Mouse (Mus musculus): Measurements from ENCODE around the gene Olfr1048. TPM values are rescaled to one million over a fixed set of nuclear protein-coding genes. Genes with fewer than 3 reads are reported as not detected.
"Not testable (repeated sequence)": the region's sequence is repeated elsewhere in the genome, so short reads cannot be mapped to it uniquely, and the experiment has no call there.

The Olfr1048 gene
- not detected in 2 replicates for polyA plus RNA-seq (2015; fragmentation: Nextera tagmentation; extraction: Ambion mirVana)

DNA sequence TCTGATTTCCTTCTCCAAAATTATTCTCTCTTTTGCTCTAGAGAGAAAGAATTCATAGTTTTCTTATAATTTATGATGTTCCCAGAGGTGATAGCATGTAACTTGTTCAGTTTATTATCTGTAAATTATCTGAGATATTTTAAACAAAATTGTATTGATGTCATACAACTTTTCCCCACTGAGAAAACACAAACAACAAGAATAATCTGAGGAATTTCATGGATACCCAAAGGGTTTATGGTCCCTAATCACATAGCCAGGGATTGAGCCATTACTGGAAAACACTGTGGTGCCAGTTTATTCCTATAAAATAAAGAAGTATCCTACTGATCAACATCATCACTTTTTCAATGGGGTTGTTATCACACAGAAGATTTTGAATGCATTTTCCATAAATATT lies at the start of gene Olfr1048:
TSS of gene Olfr1048 (minus strand) at position 101 of the 400 bp plus-strand sequence.
- H3K9me3 ChIP-seq (replicated peaks; ENCODE audit: low read length), result no peaks in the 10 kb centered on the region; the same call in 1 of the 2 replicates
- H3K4me1 ChIP-seq (replicated peaks; ENCODE audit: insufficient read depth, low read length), result no peaks in the 10 kb centered on the region
- DNase-seq (ENCODE audit: low spot score), result no peak
- no peak within 1 kb of the TSS for H3K27ac ChIP-seq
- no peak within 1 kb of the TSS for H3K4me3 ChIP-seq (replicated peaks; ENCODE audit: low read depth, low read length)
- no peak for TF ChIP-seq CTCF (IDR thresholded peaks at IDR 0.05; ENCODE audit: low read depth)
- no peaks in the 10 kb centered on the region for H3K27me3 ChIP-seq (ENCODE audit: insufficient read depth, low read length)
- no peak within 1 kb of the TSS for H3K9ac ChIP-seq (ENCODE audit: low read depth, low read length)
- H3K4me2 ChIP-seq (ENCODE audit: low read length), result no peak within 1 kb of the TSS
- ATAC-seq (replicated peaks; ENCODE audit: low FRiP score, low read depth), result no peak
- no peaks in the 10 kb centered on the region for H3K36me3 ChIP-seq (ENCODE audit: insufficient read depth, low read length)

DNA sequence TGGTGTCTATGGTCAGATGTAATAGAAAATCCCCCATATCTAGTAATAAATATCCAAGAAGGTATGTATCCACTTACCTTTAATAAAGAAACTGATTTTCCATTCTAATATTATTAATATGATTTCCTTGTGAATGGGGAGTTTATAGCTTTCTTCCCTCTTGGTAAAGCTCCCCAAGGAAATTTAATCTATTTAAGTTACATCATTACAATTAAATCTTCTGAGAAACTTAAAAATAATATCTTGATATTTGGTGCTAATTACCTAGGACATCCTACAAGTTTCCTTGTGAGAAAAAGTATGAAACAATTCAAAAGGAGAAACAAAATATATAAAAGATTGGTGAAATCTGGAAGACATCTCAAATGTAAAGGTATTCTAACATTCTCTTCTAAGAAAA lies 38.9 kb upstream of the Olfr1048 start, which contains the start of gene Olfr1051:
TSS of gene Olfr1051 (minus strand) at position 101 of the 400 bp plus-strand sequence.
- ATAC-seq (replicated peaks; ENCODE audit: low FRiP score, low read depth); H3K4me1 ChIP-seq (replicated peaks; ENCODE audit: insufficient read depth, low read length); H3K36me3 ChIP-seq (ENCODE audit: insufficient read depth, low read length); DNase-seq (ENCODE audit: low spot score); H3K27me3 ChIP-seq (ENCODE audit: insufficient read depth, low read length); H3K4me3 ChIP-seq (replicated peaks; ENCODE audit: low read depth, low read length); H3K9me3 ChIP-seq (replicated peaks; ENCODE audit: low read length); H3K27ac ChIP-seq; H3K9ac ChIP-seq (ENCODE audit: low read depth, low read length); H3K4me2 ChIP-seq (ENCODE audit: low read length): not testable (repeated sequence)

DNA sequence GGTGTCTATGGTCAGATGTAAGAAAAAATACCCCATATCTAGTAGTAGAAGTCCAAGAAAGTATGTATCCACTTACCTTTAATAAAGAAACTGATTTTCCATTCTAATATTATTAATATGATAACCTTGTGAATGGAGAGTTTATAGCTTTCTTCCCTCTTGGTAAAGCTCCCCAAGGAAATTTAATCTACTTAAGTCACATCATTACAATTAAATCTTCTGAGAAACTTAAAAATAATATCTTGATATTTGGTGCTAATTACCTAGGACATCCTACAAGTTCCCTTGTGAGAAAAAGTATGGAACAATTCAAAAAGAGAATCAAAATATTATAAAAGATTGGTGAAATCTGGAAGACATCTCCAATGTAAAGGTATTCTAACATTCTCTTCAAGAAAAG lies 18.1 kb upstream of the Olfr1048 start, which contains the start of gene Olfr1049:
TSS of gene Olfr1049 (minus strand) at position 101 of the 400 bp plus-strand sequence.
- not testable (repeated sequence) for H3K4me2 ChIP-seq (ENCODE audit: low read length); H3K9me3 ChIP-seq (replicated peaks; ENCODE audit: low read length); H3K4me1 ChIP-seq (replicated peaks; ENCODE audit: insufficient read depth, low read length); H3K9ac ChIP-seq (ENCODE audit: low read depth, low read length); ATAC-seq (replicated peaks; ENCODE audit: low FRiP score, low read depth); H3K27ac ChIP-seq; DNase-seq (ENCODE audit: low spot score); H3K27me3 ChIP-seq (ENCODE audit: insufficient read depth, low read length); H3K4me3 ChIP-seq (replicated peaks; ENCODE audit: low read depth, low read length); H3K36me3 ChIP-seq (ENCODE audit: insufficient read depth, low read length)

DNA sequence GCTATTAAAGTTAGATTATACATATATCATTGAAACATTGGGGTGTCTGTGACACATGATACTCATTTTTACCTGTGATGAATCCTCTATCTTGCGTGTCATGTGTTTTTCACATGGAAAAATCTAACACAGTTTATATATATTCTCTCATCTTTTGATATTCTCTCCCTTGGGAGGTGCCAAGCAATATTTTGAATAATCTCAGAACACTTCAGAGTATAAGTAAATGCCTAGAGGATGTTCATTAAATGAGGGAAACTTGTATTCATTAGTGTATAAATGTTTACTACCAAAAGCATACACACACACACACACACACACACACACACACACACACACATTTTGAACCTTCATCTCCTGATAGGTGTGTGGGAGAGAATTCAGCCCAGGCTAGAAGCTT lies 8.8 kb downstream of the Olfr1048 start, which contains the start of gene Olfr1047:
TSS of gene Olfr1047 (minus strand) at position 101 of the 400 bp plus-strand sequence.
- ATAC-seq (replicated peaks; ENCODE audit: low FRiP score, low read depth), result no peak
- 88% methylated on average over 1 of the region's 1 CpGs for WGBS
- no peak for DNase-seq (ENCODE audit: low spot score)
- no peak within 1 kb of the TSS for H3K4me3 ChIP-seq (replicated peaks; ENCODE audit: low read depth, low read length)
- H3K36me3 ChIP-seq (ENCODE audit: insufficient read depth, low read length), result no peaks in the 10 kb centered on the region
- no peak within 1 kb of the TSS for H3K4me2 ChIP-seq (ENCODE audit: low read length)
- no peaks in the 10 kb centered on the region for H3K27me3 ChIP-seq (ENCODE audit: insufficient read depth, low read length)
- no peak for TF ChIP-seq CTCF (IDR thresholded peaks at IDR 0.05; ENCODE audit: low read depth)
- no peaks in the 10 kb centered on the region for H3K4me1 ChIP-seq (replicated peaks; ENCODE audit: insufficient read depth, low read length)
- no peaks in the 10 kb centered on the region for H3K9me3 ChIP-seq (replicated peaks; ENCODE audit: low read length)
- no peak within 1 kb of the TSS for H3K9ac ChIP-seq (ENCODE audit: low read depth, low read length)
- no peak within 1 kb of the TSS for H3K27ac ChIP-seq

DNA sequence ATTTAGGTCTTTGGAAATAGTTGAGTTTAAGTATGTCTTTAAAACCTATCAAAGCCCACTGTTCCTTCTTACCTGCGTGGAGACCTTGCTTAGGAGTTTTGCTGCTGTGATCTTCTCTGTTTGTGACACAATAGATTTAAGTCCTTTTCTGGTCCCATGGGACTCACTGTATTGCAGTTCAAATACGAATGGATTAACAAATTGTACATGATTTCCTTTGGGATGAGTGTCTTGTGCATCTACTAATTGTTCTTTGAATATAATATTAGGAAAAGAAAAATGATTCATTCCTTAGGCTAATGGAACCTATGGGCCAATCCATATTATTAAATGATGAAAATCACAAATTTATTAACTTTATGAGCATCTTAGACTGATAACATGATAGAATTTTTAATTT lies 20.9 kb downstream of the Olfr1048 start, which contains the start of gene Olfr1046:
TSS of gene Olfr1046 (minus strand) at position 101 of the 400 bp plus-strand sequence.
- no peaks in the 10 kb centered on the region for H3K36me3 ChIP-seq (ENCODE audit: insufficient read depth, low read length)
- no peak within 1 kb of the TSS for H3K27ac ChIP-seq
- no peaks in the 10 kb centered on the region for H3K9me3 ChIP-seq (replicated peaks; ENCODE audit: low read length)
- no peaks in the 10 kb centered on the region for H3K27me3 ChIP-seq (ENCODE audit: insufficient read depth, low read length)
- no peaks in the 10 kb centered on the region for H3K4me1 ChIP-seq (replicated peaks; ENCODE audit: insufficient read depth, low read length)
- H3K4me2 ChIP-seq (ENCODE audit: low read length), result no peak within 1 kb of the TSS
- DNase-seq (ENCODE audit: low spot score) (no peak), ATAC-seq (replicated peaks; ENCODE audit: low FRiP score, low read depth) (no peak)
- TF ChIP-seq CTCF (IDR thresholded peaks at IDR 0.05; ENCODE audit: low read depth), result no peak
- H3K9ac ChIP-seq (ENCODE audit: low read depth, low read length), result no peak within 1 kb of the TSS
- H3K4me3 ChIP-seq (replicated peaks; ENCODE audit: low read depth, low read length), result no peak within 1 kb of the TSS
- 74% methylated on average over 2 of the region's 2 CpGs for WGBS

DNA sequence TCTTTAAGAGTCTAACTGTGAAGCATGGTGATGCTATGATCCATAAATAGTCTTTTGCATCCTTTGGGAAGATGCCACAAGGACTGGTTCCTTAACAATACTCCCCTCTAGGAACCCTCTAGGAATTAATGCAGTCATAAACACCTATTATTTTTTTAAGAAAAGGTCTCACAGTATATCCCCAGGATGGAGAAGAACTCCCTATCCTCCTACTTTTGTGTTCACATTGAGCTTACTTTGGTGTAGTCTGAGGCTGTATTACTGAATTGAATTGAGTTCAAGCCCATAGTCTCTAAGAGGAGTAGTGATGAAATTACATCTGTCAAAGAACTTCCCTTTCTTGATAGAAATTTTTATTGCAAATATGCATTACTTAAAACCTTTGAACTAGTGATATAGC lies 37.2 kb downstream of the Olfr1048 start, which contains the start of gene Olfr1045:
TSS of gene Olfr1045 (minus strand) at position 101 of the 400 bp plus-strand sequence.
- ATAC-seq (replicated peaks; ENCODE audit: low FRiP score, low read depth), result no peak
- Histone ChIP-seq H3K4me1 (replicated peaks; ENCODE audit: insufficient read depth, low read length) (no peaks in the 10 kb centered on the region), H3K27ac (no peak within 1 kb of the TSS), H3K36me3 (ENCODE audit: insufficient read depth, low read length) (no peaks in the 10 kb centered on the region), H3K27me3 (ENCODE audit: insufficient read depth, low read length) (no peaks in the 10 kb centered on the region), H3K4me3 (replicated peaks; ENCODE audit: low read depth, low read length) (no peak within 1 kb of the TSS), H3K4me2 (ENCODE audit: low read length) (no peak within 1 kb of the TSS), H3K9me3 (replicated peaks; ENCODE audit: low read length) (no peaks in the 10 kb centered on the region), H3K9ac (ENCODE audit: low read depth, low read length) (no peak within 1 kb of the TSS)
- no peak for TF ChIP-seq CTCF (IDR thresholded peaks at IDR 0.05; ENCODE audit: low read depth)
- DNase-seq (ENCODE audit: low spot score), result no peak

DNA sequence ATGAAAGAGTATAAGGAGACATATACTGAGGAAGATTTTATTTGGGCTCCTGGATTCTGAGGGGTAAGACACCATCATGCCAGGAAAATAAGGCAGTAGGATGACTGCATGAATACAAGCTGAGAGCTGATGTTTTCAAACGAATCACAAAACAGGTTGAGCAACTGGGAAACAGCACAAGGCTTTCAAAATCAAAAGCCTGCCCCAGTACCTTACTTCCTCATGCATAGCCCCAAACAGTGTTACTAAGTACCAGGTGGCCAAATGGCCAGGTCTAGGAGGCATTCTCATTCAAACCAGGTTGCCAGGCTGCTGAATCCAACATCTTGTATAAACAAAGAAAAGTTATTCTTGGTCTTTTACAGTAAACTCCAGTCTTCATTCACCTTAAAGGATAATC lies 44.2 kb downstream of the Olfr1048 start:
- 48% methylated on average over 1 of the region's 1 CpGs for WGBS
- no peak overlapping the region for H3K4me2 ChIP-seq (ENCODE audit: low read length)
- H3K4me1 ChIP-seq (replicated peaks; ENCODE audit: insufficient read depth, low read length), result no peaks in the 10 kb centered on the region
- H3K9me3 ChIP-seq (replicated peaks; ENCODE audit: low read length), result no peaks in the 10 kb centered on the region
- H3K36me3 ChIP-seq (ENCODE audit: insufficient read depth, low read length), result no peaks in the 10 kb centered on the region
- H3K4me3 ChIP-seq (replicated peaks; ENCODE audit: low read depth, low read length), result no peak overlapping the region
- H3K27me3 ChIP-seq (ENCODE audit: insufficient read depth, low read length), result no peaks in the 10 kb centered on the region
- H3K9ac ChIP-seq (ENCODE audit: low read depth, low read length), result no peak overlapping the region
- TF ChIP-seq CTCF (IDR thresholded peaks at IDR 0.05; ENCODE audit: low read depth), result no peak
- H3K27ac ChIP-seq, result no peak overlapping the region
- ATAC-seq (replicated peaks; ENCODE audit: low FRiP score, low read depth) (no peak), DNase-seq (ENCODE audit: low spot score) (no peak)
